ENCODE assay signal across 16 mouse cellular contexts in genomic region chr6:15710080-15710479, GRCm38 (mm10).
"Had no signal": no experiment of that assay in that cellular context is flagged by ENCODE, and none has a peak within 500 bp of the region (broad histone marks: within the 10 kb centered on the region; RNA-seq: fewer than 3 reads in every experiment).

No protein-coding gene starts in this region.

- H3K27me3 ChIP-seq: neural tube, embryonic 13.5 days; neural tube, embryonic 15.5 days; stomach, embryonic 15.5 days had no signal

- H3K4me3 ChIP-seq: neural tube, embryonic 13.5 days; neural tube, embryonic 15.5 days; stomach, embryonic 15.5 days had no signal

- H3K4me2 ChIP-seq: neural tube, embryonic 13.5 days; neural tube, embryonic 15.5 days; stomach, embryonic 15.5 days had no signal

- DNase-seq: retina, postnatal 1 day; right cerebral cortex, adult 18-20 months; right cerebral cortex, postnatal 14 days; right cerebral cortex, postnatal 25 days; right cerebral cortex, postnatal 4 days; spleen, adult 18-20 months; thymus, adult 18-20 months; thymus, adult 2 months; thymus, postnatal 14 days; thymus, postnatal 25 days; thymus, postnatal 36 days; thymus, postnatal 4 days had no signal

- H3K4me1 ChIP-seq: neural tube, embryonic 13.5 days; neural tube, embryonic 15.5 days; stomach, embryonic 15.5 days had no signal

- H3K27ac ChIP-seq: neural tube, embryonic 13.5 days; neural tube, embryonic 15.5 days; stomach, embryonic 15.5 days; stomach, postnatal 0 days had no signal

- H3K9ac ChIP-seq: neural tube, embryonic 13.5 days; neural tube, embryonic 15.5 days; stomach, embryonic 15.5 days had no signal

- H3K36me3 ChIP-seq: neural tube, embryonic 13.5 days; neural tube, embryonic 15.5 days; stomach, embryonic 15.5 days had no signal

- H3K9me3 ChIP-seq: neural tube, embryonic 13.5 days; neural tube, embryonic 15.5 days; stomach, embryonic 15.5 days had no signal
